Mouse (Mus musculus) T-helper 17 cell (primary cell): Measurements from ENCODE around the gene Snx12.

Experiments used
- in situ Hi-C, 2 experiments: fragments of 300-600 bp; cut with MboI, MseI; formaldehyde crosslinking; loops; 1 replicate in 1 of 2; 2 replicates in 1 of 2; pipeline ENCODE4 v1.15.1; 2025; ENCODE audit warnings: high pct_unique_total_duplicates in 2 of 2

The Snx12 gene

GRCm38 (mm10) chrX:101221834-101222795 lies at the start of gene Snx12:
Snx12 (minus strand) TSS chrX:101222563.
- in situ Hi-C loops = no loop called here

DNA sequence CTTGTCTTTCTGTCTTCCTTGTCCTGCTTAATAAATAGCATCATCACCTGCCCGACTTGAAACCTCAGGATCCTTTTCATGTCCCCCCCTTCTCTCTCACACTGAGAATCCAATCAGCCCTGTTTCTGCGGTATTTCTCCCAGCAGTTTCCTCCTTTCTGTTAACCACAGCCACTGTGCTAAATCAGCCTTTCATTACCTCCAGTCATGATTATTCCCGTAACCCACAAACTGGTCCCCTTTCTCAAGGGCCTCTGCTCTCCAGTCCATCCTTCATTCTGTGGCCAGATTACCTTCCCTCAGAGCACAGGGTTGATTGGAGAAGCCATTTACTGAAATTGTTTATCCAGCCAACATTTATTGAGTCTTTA lies 46.4 kb upstream of the Snx12 start, which contains the start of gene Gm20489:
TSS of gene Gm20489 (minus strand) at position 269 of the 370 bp plus-strand sequence.
- in situ Hi-C loops = no loop called here

GRCm38 (mm10) chrX:101268025-101268754 lies 45.8 kb upstream of the Snx12 start, which contains the start of gene Il2rg:
Il2rg (minus strand) TSS chrX:101268255.
- in situ Hi-C loops = no loop called here

- in situ Hi-C loops = no loop called here
Observed at GRCm38 (mm10) chrX:101266631-101267030, 44.3 kb upstream of the Snx12 start.

DNA sequence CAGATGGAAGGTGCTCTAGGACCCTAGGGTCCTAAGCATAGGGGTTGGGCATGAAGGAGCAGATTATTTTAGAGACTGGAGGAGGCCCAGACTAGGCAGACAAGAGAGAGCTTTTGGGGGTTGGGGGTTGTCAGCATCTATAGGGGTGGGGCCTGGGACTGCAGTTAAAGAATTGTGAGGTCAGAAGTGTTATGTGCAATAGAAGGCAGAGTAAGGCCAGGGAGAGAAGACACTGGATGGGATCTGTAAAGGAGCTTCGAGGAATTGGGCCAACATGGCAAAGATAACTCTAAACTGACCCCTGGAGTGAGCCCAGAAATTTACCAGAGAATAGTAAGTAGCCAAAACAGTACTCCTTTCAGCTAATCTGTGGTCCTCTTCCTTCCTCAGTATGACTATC lies 41.5 kb upstream of the Snx12 start, which contains the start of gene Gm614:
TSS of gene Gm614 (minus strand) at position 101 of the 400 bp plus-strand sequence.
- in situ Hi-C loops = no loop called here

GRCm38 (mm10) chrX:101260441-101261325 lies 38.3 kb upstream of the Snx12 start:
- in situ Hi-C loops = no loop called here

- in situ Hi-C loops = loop anchor here in 1 of 2 experiments (5.0 kb wide), 1 partner anchor 76 kb away; no protein-coding TSS in a partner anchor
Observed at GRCm38 (mm10) chrX:101256603-101257002, 34.2 kb upstream of the Snx12 start.

DNA sequence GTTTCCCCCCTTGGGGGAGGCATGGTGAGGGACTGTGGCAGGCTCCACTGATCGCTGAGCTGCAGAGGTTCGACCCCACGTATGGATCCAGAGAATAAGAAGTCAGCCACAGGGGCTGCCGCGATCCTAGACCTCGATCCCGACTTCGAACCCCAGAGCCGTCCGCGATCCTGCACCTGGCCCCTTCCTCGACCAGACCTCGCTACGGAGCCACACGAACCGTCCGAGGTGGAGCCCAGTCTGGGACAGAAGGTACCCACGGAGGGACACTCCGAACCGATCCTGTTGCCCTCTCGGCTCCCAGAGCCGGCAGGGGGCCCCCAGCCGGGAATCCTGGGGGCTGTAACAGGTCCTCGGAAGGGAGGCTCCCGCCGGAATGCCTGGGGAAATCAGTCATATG lies 32.4 kb upstream of the Snx12 start:
- in situ Hi-C loops = loop anchor here in 1 of 2 experiments (5.0 kb wide), 1 partner anchor 78 kb away; no protein-coding TSS in a partner anchor

DNA sequence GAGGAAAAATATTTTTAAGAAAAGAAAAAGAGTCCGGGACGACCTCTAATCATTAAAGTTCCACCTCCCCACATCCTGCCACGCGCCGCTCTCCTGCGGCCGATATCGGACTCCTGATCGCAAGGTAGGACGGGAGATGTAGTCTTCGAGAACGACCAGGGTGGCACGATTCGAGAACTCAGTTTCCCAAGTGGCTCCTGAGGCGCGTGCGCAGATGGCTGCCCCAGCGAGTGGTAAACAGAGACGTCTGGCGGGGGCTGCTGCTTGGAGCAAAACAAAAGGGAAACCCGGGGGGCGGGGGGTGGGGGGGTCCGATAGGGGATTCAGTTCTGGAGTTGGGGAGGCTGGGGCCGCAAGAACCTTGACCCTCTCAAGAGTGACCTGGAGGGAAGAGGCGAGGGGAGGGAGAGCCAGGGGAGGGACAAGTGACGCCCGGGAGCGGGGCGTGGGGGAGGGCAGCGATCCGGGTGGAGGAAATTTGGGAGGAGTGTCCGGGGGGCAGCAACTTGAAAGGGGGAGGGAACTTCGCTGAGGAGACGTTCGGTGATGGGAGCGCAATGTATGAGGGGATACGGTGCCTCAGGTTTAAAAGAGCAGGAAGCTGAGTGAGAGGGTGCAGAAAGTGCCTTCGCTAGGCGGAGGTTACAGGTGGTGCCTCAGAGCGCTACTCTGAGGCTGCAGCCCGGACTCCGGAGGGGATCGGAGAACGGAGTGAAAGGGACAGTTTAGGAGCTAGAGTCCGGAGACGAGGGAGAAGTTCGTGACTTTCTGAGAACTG lies 31.8 kb upstream of the Snx12 start, which contains the start of gene Foxo4:
TSS of gene Foxo4 (plus strand) at position 577 of the 778 bp plus-strand sequence.
- in situ Hi-C loops = no loop called here

- in situ Hi-C loops = no loop called here
Observed at GRCm38 (mm10) chrX:101245011-101245410, 22.6 kb upstream of the Snx12 start.

DNA sequence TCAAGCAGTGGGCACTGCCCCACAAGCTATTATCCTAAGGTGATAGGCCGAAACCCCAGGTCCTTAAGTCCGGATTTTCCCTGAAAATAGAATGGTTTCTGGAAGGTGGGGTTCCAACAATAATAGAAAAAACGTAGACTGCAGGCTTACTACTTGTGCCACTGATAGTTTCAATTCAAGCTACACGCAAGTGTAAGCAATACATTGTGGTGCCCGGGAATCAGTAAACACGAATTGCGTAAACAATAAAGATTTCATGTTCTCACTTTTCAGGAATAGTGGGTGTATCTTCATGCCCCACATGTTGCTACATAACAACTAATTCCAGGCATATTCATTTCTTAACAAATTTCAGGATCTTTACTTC lies 416 bp upstream of the Snx12 start:
- in situ Hi-C loops = no loop called here

DNA sequence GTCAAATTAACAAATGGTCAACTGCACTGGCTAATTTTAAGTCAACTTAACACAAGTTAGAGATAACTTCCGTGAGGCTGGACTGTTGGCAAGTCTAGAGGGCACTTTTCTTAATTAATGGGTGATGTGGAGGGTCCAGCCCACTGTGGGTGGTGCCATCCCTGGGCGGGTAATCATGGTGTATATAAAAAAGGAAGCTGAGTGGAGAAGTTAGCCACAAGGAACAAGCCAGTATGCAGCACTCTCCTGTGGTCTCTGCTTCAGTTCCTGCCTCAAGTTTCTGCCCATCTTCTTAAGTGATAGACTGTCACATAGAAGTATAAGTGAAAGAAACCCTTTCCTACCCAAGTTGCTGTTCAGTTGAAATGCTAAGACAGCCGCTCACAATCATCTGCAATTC lies 33.1 kb downstream of the Snx12 start:
- in situ Hi-C loops = loop anchor here in 1 of 2 experiments (25.0 kb wide), 1 partner anchor 1852 kb away; no protein-coding TSS in a partner anchor

GRCm38 (mm10) chrX:101187647-101188046 lies 34.7 kb downstream of the Snx12 start:
- in situ Hi-C loops = loop anchor here in 1 of 2 experiments (25.0 kb wide), 1 partner anchor 1850 kb away; no protein-coding TSS in a partner anchor

- in situ Hi-C loops = no loop called here
Observed at GRCm38 (mm10) chrX:101173388-101173787, 49.0 kb downstream of the Snx12 start.

DNA sequence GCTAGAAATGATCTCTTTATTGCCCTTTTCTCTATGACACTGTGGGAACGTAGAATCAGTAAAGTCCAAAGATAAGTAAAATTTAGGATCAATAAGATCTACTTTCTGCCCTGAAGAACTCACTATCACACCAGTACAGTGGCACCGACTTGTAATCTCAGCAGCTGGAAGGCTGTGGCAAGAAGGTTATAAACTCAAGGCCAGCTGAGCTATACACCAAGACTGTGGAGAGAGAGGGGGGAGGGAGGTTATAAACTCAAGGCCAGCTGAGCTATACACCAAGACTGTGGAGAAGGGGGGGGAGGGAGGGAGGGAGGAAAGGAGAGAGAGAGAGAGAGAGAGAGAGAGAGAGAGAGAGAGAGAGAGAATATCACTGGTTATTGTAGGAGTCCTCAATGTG lies 53.9 kb downstream of the Snx12 start:
- in situ Hi-C loops = no loop called here

- in situ Hi-C loops = no loop called here
Observed at GRCm38 (mm10) chrX:101163739-101164138, 58.6 kb downstream of the Snx12 start.

- in situ Hi-C loops = no loop called here
Observed at GRCm38 (mm10) chrX:101163278-101163677, 59.1 kb downstream of the Snx12 start.

GRCm38 (mm10) chrX:101162532-101162931 lies 59.8 kb downstream of the Snx12 start:
- in situ Hi-C loops = no loop called here

DNA sequence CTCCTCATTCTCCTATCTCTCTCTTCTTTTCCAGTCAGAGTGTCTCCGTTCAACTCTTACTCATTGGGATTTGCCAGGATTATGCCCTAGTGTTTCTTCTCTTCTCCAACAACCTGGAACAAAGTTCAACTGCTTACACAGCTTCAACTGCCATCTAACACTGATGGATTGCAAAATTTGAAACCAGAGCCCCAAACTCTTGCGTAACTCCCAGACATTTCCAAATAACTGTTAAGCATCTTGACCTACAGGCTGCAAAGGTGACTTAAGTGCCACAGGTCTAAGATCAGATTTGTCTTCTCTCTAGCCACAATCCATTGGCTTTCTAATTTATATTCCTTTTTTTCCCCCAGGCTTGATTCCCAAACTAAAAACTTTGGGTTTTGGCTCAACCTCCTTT lies 64.9 kb downstream of the Snx12 start:
- in situ Hi-C loops = no loop called here

GRCm38 (mm10) chrX:101156369-101156768 lies 66.0 kb downstream of the Snx12 start:
- in situ Hi-C loops = no loop called here
